ENCODE assay signal across 9 mouse cellular contexts in genomic region chr11:114402556-114403320, GRCm38 (mm10).
DNase-seq lines count a peak whose midpoint lies in the region; ATAC-seq and TF ChIP-seq lines count a peak whose summit lies in the region.
"Had no signal": no experiment of that assay in that cellular context is flagged by ENCODE, and none has a peak within 500 bp of the region (broad histone marks: within the 10 kb centered on the region; RNA-seq: fewer than 3 reads in every experiment).

No protein-coding gene starts in this region.

- H3K27me3 ChIP-seq in kidney, postnatal 0 days (ENCODE audit: insufficient read depth, low read length) = no peaks in the 10 kb centered on the region
- H3K27me3 ChIP-seq in kidney, adult 2 months (replicated peaks; ENCODE audit: control insufficient read depth, insufficient read depth, low read length) = no peaks in the 10 kb centered on the region
- no peaks in the 10 kb centered on the region for H3K27me3 ChIP-seq in midbrain, embryonic 16.5 days (ENCODE audit: control insufficient read depth, insufficient read depth, low read depth, low read length)
- H3K27me3 ChIP-seq: neural tube, embryonic 12.5 days had no signal

- H3K9me3 ChIP-seq in kidney, postnatal 0 days (replicated peaks; ENCODE audit: low read length) = no peaks in the 10 kb centered on the region
- no peaks in the 10 kb centered on the region for H3K9me3 ChIP-seq in midbrain, embryonic 16.5 days (replicated peaks; ENCODE audit: control insufficient read depth, low read length, poor library complexity, severe bottlenecking)
- H3K9me3 ChIP-seq: neural tube, embryonic 12.5 days had no signal

- ATAC-seq in kidney, postnatal 0 days (replicated peaks; ENCODE audit: low FRiP score, low read depth) = no peak
- peak; percentile 75 for ATAC-seq in midbrain, embryonic 16.5 days

- H3K27ac ChIP-seq in kidney, postnatal 0 days = no peak overlapping the region
- H3K27ac ChIP-seq in kidney, adult 2 months (ENCODE audit: insufficient read depth, low read depth, low read length) = no peak overlapping the region
- peak overlapping the region; percentile 23; the same call in 1 of the 2 replicates for H3K27ac ChIP-seq in midbrain, embryonic 16.5 days (ENCODE audit: low read length)
- H3K27ac ChIP-seq: neural tube, embryonic 12.5 days had no signal

- no peak overlapping the region for H3K9ac ChIP-seq in kidney, postnatal 0 days (ENCODE audit: low read depth, low read length)
- no peak overlapping the region for H3K9ac ChIP-seq in midbrain, embryonic 16.5 days (ENCODE audit: low read depth, low read length)
- H3K9ac ChIP-seq: neural tube, embryonic 12.5 days had no signal

- H3K4me3 ChIP-seq in kidney, postnatal 0 days (replicated peaks; ENCODE audit: low read depth, low read length) = no peak overlapping the region
- no peak overlapping the region for H3K4me3 ChIP-seq in kidney, adult 2 months (ENCODE audit: insufficient read depth, low read depth, low read length)
- no peak overlapping the region for H3K4me3 ChIP-seq in midbrain, embryonic 16.5 days (ENCODE audit: low read depth, low read length)
- H3K4me3 ChIP-seq: neural tube, embryonic 12.5 days had no signal

- no peak overlapping the region for H3K4me2 ChIP-seq in kidney, postnatal 0 days (ENCODE audit: low read length)
- H3K4me2 ChIP-seq in midbrain, embryonic 16.5 days (ENCODE audit: low read length) = no peak overlapping the region
- H3K4me2 ChIP-seq: neural tube, embryonic 12.5 days had no signal

- DNase-seq in kidney, postnatal 0 days (ENCODE audit: low spot score) = peak; percentile 38
- no peak for DNase-seq in kidney, adult 2 months
- DNase-seq in ES-CJ7 (ENCODE audit: low read depth, low spot score) = peak; percentile 19
- DNase-seq in adrenal gland, postnatal 25 days = peak; percentile 20
- peak; percentile 37 for DNase-seq in forelimb bud, embryonic 11.5 days (ENCODE audit: low read depth, low spot score)
- DNase-seq in spleen, adult 18-20 months = no peak
- DNase-seq in urinary bladder, adult 2 months (ENCODE audit: low spot score) = no peak

- no peaks in the 10 kb centered on the region for H3K4me1 ChIP-seq in kidney, postnatal 0 days (replicated peaks; ENCODE audit: insufficient read depth, low read length)
- no peaks in the 10 kb centered on the region for H3K4me1 ChIP-seq in kidney, adult 2 months (ENCODE audit: control insufficient read depth, insufficient read depth, low read length)
- H3K4me1 ChIP-seq in midbrain, embryonic 16.5 days (ENCODE audit: control insufficient read depth, insufficient read depth, low read length) = peaks cover 11% of the 10 kb centered on the region

- peak; percentile 52 for TF ChIP-seq CTCF in kidney, postnatal 0 days (IDR thresholded peaks at IDR 0.05; ENCODE audit: low read depth)
- no peak for TF ChIP-seq CTCF in kidney, adult 2 months (conservative IDR thresholded peaks at IDR 0.05; ENCODE audit: insufficient read depth, insufficient read length, low read depth, low read length)

- H3K36me3 ChIP-seq in kidney, postnatal 0 days (ENCODE audit: insufficient read depth, low read length) = no peaks in the 10 kb centered on the region
- no peaks in the 10 kb centered on the region for H3K36me3 ChIP-seq in kidney, adult 2 months (ENCODE audit: control insufficient read depth, insufficient read depth, low read length)
- H3K36me3 ChIP-seq in midbrain, embryonic 16.5 days (ENCODE audit: control insufficient read depth, insufficient read depth, low read length) = no peaks in the 10 kb centered on the region
- H3K36me3 ChIP-seq: neural tube, embryonic 12.5 days had no signal

- 41% methylated on average over 15 of the region's 15 CpGs for WGBS in kidney, postnatal 0 days
- WGBS in kidney, adult 2 months = 56% methylated on average over 15 of the region's 15 CpGs
- 15% methylated on average over 15 of the region's 15 CpGs for WGBS in midbrain, embryonic 16.5 days

- no peak for TF ChIP-seq POLR2A in kidney, adult 2 months (IDR thresholded peaks at IDR 0.05; ENCODE audit: low read depth, low read length)

Comparison
In these comparisons a context has a peak if more than half of its experiments do, and no peak if none do; other contexts are left out.
1. DNase-seq: peak in kidney, postnatal 0 days (single experiment), ES-CJ7 (single experiment), adrenal gland, postnatal 25 days (single experiment) and forelimb bud, embryonic 11.5 days (single experiment); none in kidney, adult 2 months (single experiment), spleen, adult 18-20 months (0 of 2) and urinary bladder, adult 2 months (single experiment).